In the genomic region with DNA sequence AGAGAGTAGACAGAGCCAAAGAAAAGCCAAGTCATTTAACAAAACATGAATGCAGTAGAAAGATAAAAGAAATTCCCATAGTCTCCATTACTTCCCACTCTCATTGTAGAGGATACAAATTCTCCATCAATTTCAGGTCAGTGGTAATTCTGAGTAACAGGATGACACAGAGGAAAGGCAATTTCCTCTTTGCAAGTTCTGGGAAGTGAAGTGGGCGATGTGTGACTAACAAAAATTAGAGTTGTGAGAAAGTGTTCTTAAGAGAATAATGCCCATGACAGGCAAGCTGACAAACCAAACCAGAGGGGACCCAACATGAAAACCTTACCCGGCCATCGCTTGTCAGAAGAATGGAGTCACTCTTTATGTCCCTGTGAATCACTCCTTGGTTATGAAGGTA, we compare ENCODE assay signal across 21 mouse cellular contexts. TPM values are rescaled to one million over a fixed set of nuclear protein-coding genes. Genes with fewer than 3 reads are reported as not detected.
"Had no signal": no experiment of that assay in that cellular context is flagged by ENCODE, and none has a peak within 500 bp of the region (broad histone marks: within the 10 kb centered on the region; RNA-seq: fewer than 3 reads in every experiment).

No protein-coding gene starts in this region.

- H3K27ac ChIP-seq: neural tube, embryonic 13.5 days; neural tube, embryonic 15.5 days; stomach, embryonic 15.5 days; stomach, postnatal 0 days had no signal

- H3K36me3 ChIP-seq: stomach, embryonic 15.5 days had no signal

- H3K9me3 ChIP-seq: neural tube, embryonic 13.5 days; neural tube, embryonic 15.5 days; stomach, embryonic 15.5 days had no signal

- H3K4me3 ChIP-seq: neural tube, embryonic 13.5 days; neural tube, embryonic 15.5 days; stomach, embryonic 15.5 days had no signal

- DNase-seq: retina, postnatal 1 day; right cerebral cortex, adult 18-20 months; right cerebral cortex, postnatal 14 days; right cerebral cortex, postnatal 25 days; right cerebral cortex, postnatal 4 days; spleen, adult 18-20 months; thymus, adult 18-20 months; thymus, adult 2 months; thymus, postnatal 14 days; thymus, postnatal 25 days; thymus, postnatal 36 days; thymus, postnatal 4 days had no signal

- H3K4me2 ChIP-seq: neural tube, embryonic 13.5 days; neural tube, embryonic 15.5 days; stomach, embryonic 15.5 days had no signal

- H3K9ac ChIP-seq: neural tube, embryonic 13.5 days; neural tube, embryonic 15.5 days; stomach, embryonic 15.5 days had no signal

- H3K27me3 ChIP-seq: neural tube, embryonic 13.5 days; neural tube, embryonic 15.5 days; stomach, embryonic 15.5 days had no signal

- H3K4me1 ChIP-seq: neural tube, embryonic 13.5 days; neural tube, embryonic 15.5 days; stomach, embryonic 15.5 days had no signal

RNA-seq across cellular contexts. Expression of a gene that starts 45.1 kb away (rescaled TPM):
- total RNA-seq: neutrophil, adult 5-6 weeks had no signal
- polyA plus RNA-seq: small intestine, adult 2 months; stomach, embryonic 14.5 days; thymus, adult 2 months; thymus, postnatal 0 days; urinary bladder, adult 2 months had no signal
